Mouse (Mus musculus) A20 (cell line): Measurements from ENCODE around the gene Rgl3.

Experiments used
- DNase-seq: peaks from one replicate; pipeline ENCODE4 v3.0.0-alpha.2; 2011; ENCODE audit warnings: low read depth, low spot score

Gene Rgl3

DNA sequence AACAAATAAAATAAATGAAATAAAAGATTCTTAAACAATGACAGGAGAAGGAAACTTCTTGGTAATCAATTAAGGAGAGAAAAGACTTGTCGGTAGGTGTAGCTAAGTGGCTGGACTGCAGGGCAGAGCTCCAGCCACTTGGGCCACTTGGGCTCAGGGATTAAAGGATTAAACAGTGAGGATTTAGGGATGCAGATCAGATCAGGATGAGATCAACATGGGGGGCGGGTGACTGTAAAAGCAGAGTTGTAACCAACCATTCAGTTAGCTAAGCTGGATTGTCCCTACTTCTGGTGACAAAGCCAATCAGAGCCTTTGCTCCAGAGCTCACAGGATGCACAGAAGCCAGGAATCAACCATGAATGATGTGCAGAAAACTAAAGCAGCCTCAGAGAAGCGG is 5.3 kb downstream of the Rgl3 start:
- DNase-seq: no peak

DNA sequence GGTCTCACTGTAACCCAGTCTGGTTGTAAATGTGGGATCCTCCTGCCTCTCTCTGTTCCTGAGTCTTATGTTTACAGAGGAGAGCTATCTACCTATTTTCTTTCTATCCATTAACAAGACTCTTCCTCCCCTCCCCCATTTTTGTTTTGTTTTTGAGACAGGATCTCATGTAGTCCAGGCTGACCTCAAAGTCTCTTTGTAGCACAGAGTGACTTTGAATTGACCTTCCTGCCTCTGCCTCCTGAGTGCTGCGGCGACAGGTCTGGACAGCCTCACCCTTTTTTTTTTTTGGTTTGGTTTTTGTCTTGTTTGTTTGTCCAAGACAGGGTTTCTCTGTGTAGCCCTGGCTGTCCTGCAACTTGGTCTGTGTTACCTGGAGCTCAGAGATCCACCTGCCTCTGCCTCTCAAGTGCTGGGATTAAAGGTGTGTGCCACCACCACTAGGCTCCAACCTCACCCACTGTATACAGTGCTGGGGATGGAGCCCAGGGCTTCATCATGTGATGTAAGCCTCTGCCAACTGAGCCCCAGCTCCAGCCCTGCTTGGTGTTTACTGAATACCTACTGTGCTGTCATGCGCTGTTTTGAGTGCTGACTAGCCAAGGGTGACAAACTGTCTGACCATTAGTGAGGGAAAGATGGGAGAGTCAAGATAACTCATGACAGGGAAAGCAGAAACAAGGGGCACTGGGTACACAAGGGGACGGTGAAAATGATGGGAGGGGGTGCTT is 10.7 kb downstream of the Rgl3 start:
- no peak for DNase-seq

DNA sequence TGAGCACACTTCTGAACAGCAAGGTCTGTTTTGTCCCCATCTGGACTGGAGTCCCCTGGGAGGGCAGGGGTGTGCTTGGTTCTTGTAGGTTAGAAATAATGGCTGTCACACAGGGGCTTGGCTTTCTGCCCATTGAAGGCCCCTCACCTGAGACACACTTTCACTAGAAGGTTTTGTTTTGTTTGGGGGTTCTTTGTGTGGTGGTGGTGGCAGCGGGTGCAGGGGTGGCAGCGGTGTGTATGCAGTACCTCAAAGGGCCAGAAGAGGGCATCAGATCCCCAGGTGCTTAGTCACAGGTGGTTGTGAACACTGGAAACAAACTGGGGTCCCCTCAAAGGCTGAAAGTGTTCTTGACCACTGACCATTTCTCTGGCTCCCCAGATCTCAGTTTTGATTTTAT is 11.3 kb downstream of the Rgl3 start:
- peak; percentile 52 for DNase-seq

DNA sequence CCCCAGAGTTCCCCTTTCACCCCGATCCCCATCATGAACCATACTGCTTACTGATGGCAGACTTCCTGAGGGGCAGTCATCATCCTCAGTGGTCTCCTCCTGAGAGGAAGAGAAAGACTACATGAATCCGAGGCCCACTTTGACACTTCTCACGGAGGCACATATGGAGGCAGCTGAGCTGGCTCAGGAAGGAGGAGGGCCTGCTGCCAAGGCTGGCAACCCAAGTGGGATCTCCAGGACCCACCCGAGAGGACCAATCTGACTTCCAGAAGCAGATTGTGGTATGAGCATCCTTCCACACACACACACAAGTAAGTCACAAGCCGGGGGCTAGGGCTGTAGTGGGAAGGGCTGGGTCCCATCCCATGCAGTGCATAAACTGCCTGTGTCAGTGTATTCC is 11.9 kb downstream of the Rgl3 start:
- no peak for DNase-seq

DNA sequence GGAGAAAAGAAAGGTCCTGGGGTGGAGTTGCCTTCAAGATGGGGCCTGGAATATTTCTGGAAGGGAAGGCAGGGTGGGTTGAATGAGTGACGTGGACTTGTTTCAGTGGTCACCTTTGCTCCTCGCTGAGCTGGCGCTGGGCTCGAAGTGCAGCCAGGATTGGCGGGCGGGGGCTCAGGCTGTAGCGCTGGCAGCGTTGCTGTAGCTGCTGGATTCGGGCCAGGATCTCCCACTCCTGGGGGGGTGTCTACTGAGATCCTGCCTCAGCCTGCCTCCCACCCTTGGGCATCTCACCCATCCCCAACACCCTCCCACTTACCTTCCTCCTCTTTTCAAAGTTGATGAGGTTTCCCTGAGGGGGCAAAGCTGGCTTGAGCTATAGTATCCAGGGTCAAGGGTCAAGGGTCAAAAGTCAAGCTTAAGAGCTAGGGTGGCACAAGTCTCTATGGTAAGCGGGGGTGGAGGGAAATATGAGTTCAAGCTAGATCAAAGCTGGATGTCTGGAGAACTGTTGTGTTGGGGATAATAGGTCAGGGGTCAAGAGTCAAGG is 12.5 kb downstream of the Rgl3 start:
- no peak for DNase-seq

DNA sequence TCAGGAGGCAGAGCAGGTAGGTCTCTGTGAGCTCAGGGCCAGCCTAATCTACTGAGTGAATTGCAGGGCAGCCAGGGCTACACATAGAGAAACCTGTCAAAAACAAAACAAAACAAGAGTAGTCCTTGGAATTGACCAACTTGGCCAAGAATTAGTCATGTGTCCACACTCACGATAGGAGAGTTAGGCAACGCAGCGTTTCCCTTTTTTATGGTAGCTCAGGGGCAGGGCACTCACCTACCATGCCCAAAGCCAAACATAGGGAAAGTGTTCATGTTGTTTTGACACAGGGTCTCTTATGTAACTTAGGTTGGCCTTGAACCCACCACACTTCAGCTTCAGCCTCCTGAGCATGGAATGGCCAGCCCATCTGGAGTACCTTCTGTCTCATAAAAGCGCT is 19.9 kb downstream of the Rgl3 start:
- no peak for DNase-seq

DNA sequence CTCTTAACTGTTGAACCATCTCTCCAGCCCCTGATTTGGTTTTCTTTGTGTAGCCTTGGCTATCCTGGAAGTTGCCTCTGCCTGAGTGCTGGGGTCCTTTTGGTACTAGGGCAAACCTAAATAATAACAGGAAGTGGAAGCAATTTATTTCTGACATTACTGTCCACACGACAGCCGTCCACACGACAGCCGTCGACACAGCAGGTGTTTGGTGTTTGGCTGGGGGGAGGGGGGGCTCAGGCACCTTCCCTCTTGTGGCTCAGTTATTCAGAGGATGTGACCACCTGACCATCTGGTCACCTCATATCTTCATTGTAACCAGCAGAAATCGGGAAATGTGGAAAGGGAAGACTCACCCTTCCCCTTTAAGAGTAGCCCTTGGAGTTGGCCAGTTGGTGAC is 20.4 kb downstream of the Rgl3 start:
- DNase-seq: peak; percentile 57

DNA sequence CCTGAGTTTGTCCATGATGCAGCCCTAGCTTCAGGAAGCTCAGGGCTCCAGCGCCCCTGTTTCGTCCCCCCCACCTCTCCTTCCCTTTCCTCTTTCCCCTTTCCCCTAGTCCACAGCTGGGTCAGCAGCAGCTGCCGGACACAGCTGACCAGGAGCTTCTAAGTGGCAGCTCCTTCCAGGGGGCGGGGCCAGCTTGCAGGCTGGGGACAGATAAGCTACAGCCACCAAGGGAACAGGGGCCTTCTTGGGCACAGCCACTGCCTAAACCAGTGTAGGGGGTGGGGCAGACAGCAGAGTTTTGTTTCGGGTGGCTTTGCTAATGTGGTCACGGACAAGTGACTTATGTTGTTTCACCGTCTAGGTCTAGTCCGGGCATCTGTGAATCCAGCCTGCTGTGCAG is 25.8 kb downstream of the Rgl3 start, which contains the start of gene Epor:
Gene Epor (minus strand): TSS at position 90 of the 400 bp plus-strand sequence.
- DNase-seq: no peak

DNA sequence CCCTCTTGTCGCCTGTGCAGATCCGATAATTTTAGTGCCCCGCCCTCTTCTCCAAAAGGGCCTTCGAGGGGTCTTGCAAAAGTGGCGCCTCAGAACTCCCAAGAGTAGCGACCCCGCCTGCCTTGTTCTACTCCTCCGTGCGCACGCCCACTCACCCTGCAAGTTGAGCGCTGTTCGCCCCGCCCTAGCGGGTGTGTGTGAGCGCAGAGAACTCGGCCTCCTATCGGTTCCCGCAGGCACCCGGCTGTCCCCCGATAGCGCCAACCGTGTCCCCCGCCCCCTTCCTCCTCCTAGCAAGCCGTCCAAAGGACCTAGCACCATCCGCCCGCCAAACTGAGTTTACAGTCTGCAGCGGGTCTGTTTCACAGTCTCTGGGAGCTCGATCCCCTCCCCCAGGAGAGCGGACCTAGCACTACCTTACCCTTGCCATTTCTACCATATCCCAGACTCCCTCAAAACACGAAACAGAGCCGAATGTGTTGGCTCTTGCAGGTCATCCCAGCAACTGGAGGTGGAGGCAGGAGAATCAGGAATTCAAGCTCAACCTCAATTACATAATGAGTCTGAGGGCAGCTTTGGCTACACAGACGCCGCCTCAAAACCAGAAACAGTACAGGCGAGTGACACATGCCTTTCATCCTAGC is 26.7 kb downstream of the Rgl3 start:
- peak; percentile 73 for DNase-seq

DNA sequence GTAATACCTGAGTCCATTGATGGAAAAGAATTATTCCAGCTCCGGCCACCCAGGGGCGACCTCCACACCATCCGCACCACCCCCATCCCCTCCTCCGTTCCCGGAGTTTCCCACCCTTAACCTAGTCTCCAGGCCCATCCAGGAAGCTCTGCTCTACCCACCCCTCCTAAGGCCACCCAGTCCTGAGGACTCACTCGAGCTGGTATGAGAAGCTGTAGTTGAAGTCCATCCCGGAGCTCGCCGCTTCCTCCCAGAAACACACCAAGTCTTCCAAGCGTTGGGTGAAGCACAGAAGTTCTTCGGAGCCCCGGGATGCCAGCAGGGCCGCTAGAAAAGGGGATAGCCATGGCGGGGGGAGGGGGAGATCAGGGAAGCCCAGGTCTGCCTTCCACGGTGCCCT is 27.2 kb downstream of the Rgl3 start:
- DNase-seq: no peak

DNA sequence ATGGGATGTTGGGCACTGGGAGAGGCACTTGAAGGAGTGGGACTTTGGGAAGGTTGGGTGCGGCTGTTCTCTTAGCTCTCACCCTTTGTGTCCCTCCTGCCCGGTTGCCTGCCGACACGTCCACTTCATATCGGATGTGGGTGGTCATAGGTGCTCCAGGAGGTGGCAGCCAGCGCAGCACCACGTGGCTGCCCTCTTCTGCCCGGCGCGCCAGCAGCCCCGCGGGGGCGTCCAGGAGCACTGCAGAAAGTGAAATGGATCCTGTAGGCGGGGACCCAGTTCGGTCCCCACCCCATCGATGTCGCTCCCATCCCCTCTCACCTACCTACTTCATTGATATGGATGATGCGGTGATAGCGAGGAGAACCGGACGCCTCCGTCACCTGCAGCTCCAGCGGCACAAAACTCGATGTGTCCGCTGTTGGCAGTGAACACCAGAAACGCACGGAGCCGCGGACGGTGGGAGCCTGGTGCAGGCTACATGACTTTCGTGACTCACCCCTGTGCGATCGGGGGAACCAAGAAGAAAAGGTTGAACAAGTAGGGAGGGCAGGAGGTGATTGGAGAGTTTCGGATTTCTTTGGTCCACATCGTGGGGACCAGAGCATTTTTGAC is 27.8 kb downstream of the Rgl3 start:
- DNase-seq: peak; percentile 57

DNA sequence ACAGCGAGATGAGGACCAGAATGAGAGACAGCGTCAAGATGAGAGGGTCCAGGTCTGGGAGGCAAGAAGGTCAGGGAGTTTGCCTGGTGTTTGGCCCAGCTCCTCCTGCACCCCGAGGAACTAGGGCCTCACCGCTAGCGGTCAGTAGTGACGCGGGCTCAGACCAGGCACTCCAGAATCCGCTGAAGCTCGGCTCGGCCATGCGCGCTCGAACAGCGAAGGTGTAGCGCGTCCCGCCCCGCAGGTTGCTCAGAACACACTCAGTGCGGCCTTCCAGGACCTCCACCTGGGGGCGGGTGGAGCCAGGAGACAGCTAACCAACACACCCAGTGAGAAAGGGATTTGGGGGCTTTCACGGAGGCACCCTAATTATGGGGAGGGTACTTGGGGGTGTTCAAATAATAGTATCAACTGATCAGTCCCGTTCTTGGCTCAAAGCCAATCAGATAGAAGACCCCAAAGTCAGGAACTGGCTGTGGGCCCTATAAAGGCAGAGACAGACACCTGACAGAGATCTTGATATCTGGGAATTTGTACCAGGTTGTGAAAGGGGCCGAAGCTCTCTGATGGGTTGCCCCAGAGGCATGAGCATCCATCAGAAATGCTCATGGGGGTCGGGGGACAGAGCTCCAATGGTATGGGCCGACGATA is 28.6 kb downstream of the Rgl3 start:
- DNase-seq: no peak

DNA sequence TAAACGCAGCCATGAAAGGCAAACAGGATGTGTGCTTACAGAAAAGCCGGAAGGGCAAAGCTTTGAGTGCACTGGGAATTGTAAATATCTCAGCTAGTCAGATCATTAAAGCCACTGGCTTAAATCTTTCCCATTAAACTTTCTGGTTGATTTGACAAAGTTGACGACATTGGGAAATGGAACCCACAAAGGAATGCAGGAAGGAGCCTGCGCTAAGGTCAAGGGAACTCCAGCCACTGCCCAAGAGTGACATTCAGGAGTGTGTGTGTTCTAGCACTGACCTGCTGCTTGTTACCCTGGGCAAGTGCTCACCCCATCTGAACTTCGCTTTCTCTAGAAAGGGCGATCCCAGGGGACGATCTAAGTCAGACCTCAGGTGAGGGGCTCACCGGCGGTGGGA is 29.1 kb downstream of the Rgl3 start:
- DNase-seq: no peak

DNA sequence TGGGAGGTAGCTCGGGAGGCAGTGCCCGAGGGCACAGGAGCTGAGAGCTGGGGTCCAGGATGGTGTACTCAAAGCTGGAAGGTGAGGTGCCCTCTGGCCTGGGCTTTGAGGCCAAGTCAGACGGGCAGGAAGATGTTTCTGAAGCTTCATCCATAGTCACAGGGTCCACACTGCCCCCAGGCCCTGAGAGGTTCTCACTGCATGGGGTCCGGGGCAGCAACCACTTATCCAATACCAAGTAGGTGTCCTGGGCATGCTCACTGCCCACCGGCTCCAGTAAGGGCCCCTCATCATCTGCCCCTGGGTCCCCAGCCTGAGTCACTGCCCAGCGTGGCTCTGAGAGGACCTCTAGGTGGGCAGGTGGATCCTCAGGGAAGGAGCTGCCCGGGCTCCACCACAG is 30.0 kb downstream of the Rgl3 start:
- no peak for DNase-seq

DNA sequence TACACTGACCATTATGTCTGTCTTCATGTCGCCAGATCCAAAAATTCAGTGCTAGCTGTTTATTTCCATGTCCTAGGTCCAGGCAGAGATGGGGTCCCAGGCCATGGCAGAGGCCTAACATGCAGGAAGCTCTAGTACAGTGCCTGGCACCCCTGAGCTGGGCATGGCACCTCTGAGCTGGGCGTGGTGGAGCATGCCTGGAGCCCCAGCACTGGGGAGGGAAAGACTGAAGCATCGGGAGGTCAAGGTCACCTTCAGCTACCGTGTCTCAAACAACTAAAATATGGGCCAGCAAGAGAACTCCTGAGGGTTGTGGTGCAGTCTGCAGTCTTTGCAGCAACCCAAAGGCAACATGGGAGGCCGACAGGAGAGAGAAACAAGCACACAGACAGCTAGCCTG is 30.9 kb downstream of the Rgl3 start:
- no peak for DNase-seq

DNA sequence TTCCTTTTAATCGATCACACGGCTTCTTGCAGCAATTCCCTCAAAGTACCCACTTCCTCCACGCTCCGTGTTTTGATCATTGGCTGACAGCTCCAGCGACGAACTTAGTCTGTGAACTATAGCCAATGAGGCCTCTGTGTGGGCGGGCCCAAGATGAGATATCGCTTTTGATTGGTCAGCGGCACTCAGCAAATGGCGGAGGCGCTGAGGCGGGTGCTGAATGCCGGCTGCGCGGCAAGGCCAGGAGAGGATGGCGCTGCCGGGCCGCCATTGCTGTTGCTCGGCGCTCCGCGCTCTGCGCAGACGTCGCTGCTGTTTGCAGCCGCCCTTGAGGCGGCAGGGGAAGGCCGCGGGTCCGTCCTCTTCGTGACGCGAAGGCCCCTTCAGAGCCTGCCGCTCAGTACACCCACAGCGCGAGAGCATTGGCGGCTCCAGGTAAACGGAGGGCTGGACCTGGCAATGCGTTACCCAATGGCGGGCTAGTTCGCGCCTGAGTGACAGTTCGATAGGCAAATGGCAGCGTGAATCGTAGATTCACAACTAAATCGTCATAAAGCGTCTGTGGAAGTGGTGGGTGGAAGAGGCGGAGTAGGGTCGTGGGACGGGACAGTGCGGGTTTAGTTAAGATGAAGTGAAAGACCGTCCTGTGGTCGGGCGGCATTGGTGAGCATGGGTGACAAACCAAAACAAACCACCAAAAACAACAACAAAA is 33.5 kb downstream of the Rgl3 start, which contains the start of gene Swsap1:
Gene Swsap1 (plus strand): TSS at position 186 of the 712 bp plus-strand sequence.
- DNase-seq: peak; percentile 95

DNA sequence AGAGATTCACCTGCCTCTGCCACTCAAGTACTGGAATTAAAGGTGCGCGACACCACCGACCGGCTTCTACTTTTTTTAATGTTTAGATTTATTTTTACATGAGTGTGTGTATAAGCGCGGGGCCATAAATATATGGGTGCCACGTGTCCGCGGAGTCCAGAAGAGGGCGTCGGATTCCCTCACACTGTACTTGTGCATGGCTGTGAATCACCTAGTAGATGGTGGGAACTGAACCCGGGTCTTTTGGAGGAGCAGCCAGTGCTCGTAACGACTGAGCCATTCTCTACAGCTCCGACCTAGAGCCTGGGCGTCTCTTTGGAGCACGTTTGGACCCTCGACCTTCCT is 34.0 kb downstream of the Rgl3 start:
- DNase-seq: no peak

DNA sequence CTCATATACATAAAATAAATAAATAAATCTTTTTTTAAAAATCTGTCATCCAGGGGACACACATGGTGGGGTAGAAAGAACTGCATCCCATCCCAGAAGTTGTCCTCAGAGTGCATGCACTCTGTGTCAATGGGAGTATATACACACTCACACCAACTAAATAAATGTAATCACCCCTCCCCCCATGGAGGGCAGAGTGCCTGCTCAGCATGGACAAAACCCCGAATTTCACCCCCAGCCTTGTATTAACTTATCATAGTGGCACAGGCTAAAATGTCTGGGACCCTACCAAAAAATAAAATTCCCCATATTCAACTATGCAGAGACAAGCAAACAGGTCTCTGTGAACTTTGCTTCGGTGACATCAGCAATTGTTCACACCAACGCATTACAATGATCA is 34.6 kb downstream of the Rgl3 start:
- DNase-seq: no peak

DNA sequence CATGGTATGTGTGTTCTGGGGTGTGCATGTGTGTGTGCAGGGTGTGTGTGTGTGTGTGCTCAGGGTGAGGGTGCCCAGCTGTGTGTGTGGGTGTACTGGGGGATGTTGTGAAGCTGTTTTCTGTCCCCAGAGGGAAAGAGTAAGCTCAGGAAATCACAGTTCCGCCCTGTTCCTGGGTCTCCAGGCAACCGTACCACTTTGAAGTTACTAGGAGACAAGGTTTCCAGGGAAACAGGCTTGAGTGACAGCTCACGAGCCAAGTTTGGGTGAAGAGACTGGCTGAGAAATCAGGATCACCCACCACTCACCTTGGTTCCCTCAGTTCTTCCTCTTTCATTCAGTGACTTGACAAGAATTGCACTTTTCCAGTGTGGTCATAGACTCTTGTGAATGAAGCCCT is 35.6 kb downstream of the Rgl3 start:
- DNase-seq: no peak

DNA sequence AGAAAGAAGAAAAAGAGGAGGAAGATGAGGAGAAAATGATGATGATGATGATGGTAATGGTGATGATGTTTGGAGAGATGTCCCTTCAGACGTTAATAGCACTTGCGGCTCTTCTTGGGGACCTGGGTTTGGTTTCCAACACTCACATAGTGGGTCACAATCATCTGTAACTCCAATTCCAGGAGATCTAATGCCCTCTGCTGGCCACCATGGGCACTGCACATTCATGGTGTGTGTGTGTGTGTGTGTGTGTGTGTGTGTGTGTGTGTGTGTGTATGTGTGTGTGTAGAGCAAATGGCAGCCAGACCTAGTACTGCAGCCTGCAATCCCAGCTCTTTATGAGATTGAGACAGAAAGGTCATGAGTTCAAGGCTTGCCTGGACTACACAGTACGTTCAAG is 37.3 kb downstream of the Rgl3 start:
- DNase-seq: no peak

DNA sequence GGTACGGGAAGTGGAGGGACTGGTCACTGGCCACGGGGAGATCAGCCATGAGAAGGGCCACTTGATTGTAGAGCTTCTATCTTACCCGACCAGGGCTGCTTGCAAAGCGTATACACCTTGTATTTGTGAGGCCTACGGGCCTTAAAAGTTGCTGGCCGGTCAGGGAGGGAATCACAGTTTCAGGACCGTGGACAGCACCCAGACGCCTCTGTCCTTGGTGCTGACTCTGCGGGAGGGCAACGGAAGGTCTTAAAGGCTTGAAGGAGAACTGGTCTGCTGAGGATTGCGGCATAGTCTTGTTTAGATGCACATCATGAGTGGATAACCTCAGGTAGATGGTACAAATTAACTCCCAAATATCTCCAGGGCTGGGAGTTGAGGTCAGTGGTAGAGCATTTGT is 38.9 kb downstream of the Rgl3 start:
- peak; percentile 37 for DNase-seq

DNA sequence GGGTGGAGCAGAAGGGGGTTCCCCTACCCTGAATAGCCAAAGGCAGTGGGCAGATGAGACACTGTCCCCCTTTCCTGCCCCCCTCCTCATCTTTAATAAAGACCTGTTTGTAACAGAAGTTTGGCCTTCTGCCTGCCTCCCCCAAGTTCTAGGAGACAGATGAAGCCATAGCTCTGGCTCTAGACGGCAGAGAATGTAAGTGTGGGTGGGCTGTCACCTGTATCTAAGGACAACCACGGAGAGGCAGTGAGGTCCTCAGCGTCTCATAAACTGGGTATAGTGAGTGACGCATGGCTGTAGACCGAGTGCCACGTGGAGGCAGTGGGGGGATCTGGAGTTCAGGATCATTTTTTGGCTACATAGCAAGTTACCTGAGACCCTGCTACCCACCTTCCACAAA is 40.5 kb downstream of the Rgl3 start:
- DNase-seq: no peak
